Mouse (Mus musculus): ENCODE data around the gene Actr5.

DNA sequence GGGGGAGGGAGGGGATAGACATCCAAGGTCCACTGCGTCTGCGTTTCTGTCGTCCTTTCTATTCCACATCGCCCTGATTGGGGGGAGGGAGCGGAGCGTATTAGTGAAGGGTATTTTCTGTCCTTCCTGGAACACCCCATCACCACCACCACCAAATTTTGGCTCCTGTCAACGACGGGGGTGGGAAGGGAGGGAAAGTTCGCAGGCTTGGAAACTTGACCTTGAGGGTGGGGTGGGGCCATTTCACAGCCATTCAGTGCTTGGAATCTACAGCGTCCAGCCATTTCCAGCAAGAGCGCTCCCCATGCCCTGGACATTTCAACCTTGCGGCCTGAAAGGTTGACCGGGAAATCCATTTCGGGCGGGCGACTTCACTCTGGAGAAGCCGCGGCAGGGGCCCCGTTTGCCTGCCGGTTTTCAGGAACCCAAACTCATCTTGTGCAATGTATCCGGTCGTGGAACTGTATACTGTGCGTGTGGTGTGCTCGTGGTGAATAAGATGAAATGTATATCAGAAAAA, 9.5 kb upstream of the Actr5 start:
- TF ChIP-seq GATA1 (IDR thresholded peaks at IDR 0.05; ENCODE audit: low read length) (no peak), TAL1 (IDR thresholded peaks at IDR 0.05; ENCODE audit: low read length) (no peak)

All from erythroblast, embryonic 14.5 days (primary cell).